In the genomic region with DNA sequence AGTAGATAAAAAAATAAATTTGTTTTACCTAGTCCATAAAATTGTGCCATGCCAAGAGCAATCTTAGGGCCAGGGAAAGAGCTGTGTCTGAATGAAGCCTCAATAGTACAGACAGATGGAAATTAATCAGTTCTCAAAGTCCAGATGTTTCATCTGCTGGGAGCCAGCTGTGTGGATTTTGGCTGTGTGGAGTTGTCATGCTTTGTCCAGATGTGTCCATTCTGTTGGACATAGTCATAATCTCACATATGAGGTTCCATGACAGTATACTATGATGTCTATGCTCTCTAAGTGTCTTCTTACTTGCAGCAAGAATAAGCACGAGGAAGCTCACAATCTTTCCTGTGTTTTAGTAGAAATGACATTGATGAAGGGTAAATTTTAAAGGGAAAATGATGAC, we compare ENCODE assay signal across 23 mouse cellular contexts.
DNase-seq lines count a peak whose midpoint lies in the region; ATAC-seq lines count a peak whose summit lies in the region.
"Had no signal": no experiment of that assay in that cellular context is flagged by ENCODE, and none has a peak within 500 bp of the region (broad histone marks: within the 10 kb centered on the region; RNA-seq: fewer than 3 reads in every experiment).

No protein-coding gene starts in this region.

- H3K27ac ChIP-seq in heart, embryonic 11.5 days (ENCODE audit: low read depth, low read length), result no peak overlapping the region
- H3K27ac ChIP-seq: forebrain, embryonic 10.5 days; forebrain, embryonic 13.5 days; heart, embryonic 13.5 days; hindbrain, embryonic 12.5 days; hindbrain, embryonic 15.5 days had no signal

- 74% methylated on average over 1 of the region's 1 CpGs for WGBS in heart, embryonic 11.5 days (ENCODE audit: insufficient replicate concordance)

- H3K9ac ChIP-seq in heart, embryonic 11.5 days (ENCODE audit: low read depth, low read length), result no peak overlapping the region
- H3K9ac ChIP-seq: forebrain, embryonic 13.5 days; heart, embryonic 13.5 days; hindbrain, embryonic 12.5 days; hindbrain, embryonic 15.5 days had no signal

- no peak overlapping the region for H3K4me2 ChIP-seq in heart, embryonic 11.5 days
- H3K4me2 ChIP-seq: forebrain, embryonic 13.5 days; heart, embryonic 13.5 days; hindbrain, embryonic 12.5 days; hindbrain, embryonic 15.5 days had no signal

- no peaks in the 10 kb centered on the region for H3K9me3 ChIP-seq in heart, embryonic 11.5 days (replicated peaks; ENCODE audit: control insufficient read depth, low read length)
- H3K9me3 ChIP-seq: forebrain, embryonic 10.5 days; forebrain, embryonic 13.5 days; heart, embryonic 13.5 days; hindbrain, embryonic 12.5 days; hindbrain, embryonic 15.5 days had no signal

- ATAC-seq in heart, embryonic 11.5 days (replicated peaks; ENCODE audit: insufficient number of reproducible peaks, low FRiP score, low TSS enrichment), result no peak
- ATAC-seq: activated CD4-positive, CD25-positive, alpha-beta regulatory T cell, adult 4 months; CD4-positive, CD25-positive, alpha-beta regulatory T cell, adult 4 months; forebrain, embryonic 13.5 days; intestine, postnatal 0 days had no signal

- H3K27me3 ChIP-seq in heart, embryonic 11.5 days (ENCODE audit: control insufficient read depth, insufficient read depth, low read length), result no peaks in the 10 kb centered on the region
- H3K27me3 ChIP-seq: forebrain, embryonic 13.5 days; heart, embryonic 13.5 days; hindbrain, embryonic 12.5 days; hindbrain, embryonic 15.5 days had no signal

- H3K4me3 ChIP-seq in heart, embryonic 11.5 days (ENCODE audit: low read depth, low read length), result no peak overlapping the region
- H3K4me3 ChIP-seq: forebrain, embryonic 10.5 days; forebrain, embryonic 13.5 days; heart, embryonic 13.5 days; hindbrain, embryonic 12.5 days; hindbrain, embryonic 15.5 days had no signal

- H3K36me3 ChIP-seq in heart, embryonic 11.5 days (ENCODE audit: control insufficient read depth, insufficient read depth, low read length), result no peaks in the 10 kb centered on the region
- H3K36me3 ChIP-seq: forebrain, embryonic 10.5 days; heart, embryonic 13.5 days; hindbrain, embryonic 12.5 days; hindbrain, embryonic 15.5 days had no signal

- H3K4me1 ChIP-seq in heart, embryonic 11.5 days (ENCODE audit: control insufficient read depth, insufficient read depth, low read length), result no peaks in the 10 kb centered on the region
- H3K4me1 ChIP-seq: hindbrain, embryonic 12.5 days; hindbrain, embryonic 15.5 days had no signal

- peak; percentile 81 for DNase-seq in heart, adult 11 months
- DNase-seq in heart, postnatal 4 days, result no peak
- DNase-seq in heart, adult 9 months (ENCODE audit: low spot score in 2 of 2), result peak; percentile 15 to 29
- DNase-seq in 3T3-L1 (ENCODE audit: low read depth, low spot score) (peak; percentile 76), adipocyte (ENCODE audit: low spot score) (peak; percentile 42)
- no peak for DNase-seq in neural tube, embryonic 10.5 days (ENCODE audit: extremely low spot score, low spot score)
- DNase-seq: adrenal gland, postnatal 10 days; adrenal gland, postnatal 36 days; B cell, adult 2 months; cerebellum, adult 18-20 months; cerebellum, adult 9-10 months; cerebellum, postnatal 14 days; gastrocnemius, postnatal 10 days; gastrocnemius, postnatal 36 days had no signal

Comparison
In these comparisons a context has a peak if more than half of its experiments do, and no peak if none do; other contexts are left out.
1. DNase-seq: peak in heart, adult 11 months (single experiment), heart, adult 9 months (2 of 2), 3T3-L1 (single experiment) and adipocyte (single experiment); none in heart, postnatal 4 days (single experiment) and neural tube, embryonic 10.5 days (single experiment).